Mouse (Mus musculus) lung, postnatal 0 days (tissue): Measurements from ENCODE around the gene Nek2. TPM values are rescaled to one million over a fixed set of nuclear protein-coding genes. Genes with fewer than 3 reads are reported as not detected.

Experiments
- ATAC-seq: fragments of 200-750 bp; cut with Nextera tagmentation; 2 replicates; pipeline ENCODE4 v1.8.0; 2017; ENCODE audit warnings: moderate library complexity
- DNase-seq: peaks from one replicate; pipeline ENCODE4 v3.0.0-alpha.2; 2016; ENCODE audit warnings: low spot score
- H3K27ac ChIP-seq: fragments of 300-500 bp; sonication (generic); 2 replicates; pipeline ENCODE4 v1.5.1; 2014; ENCODE audit warnings: antibody characterized with exemption, mild to moderate bottlenecking, low read length, mixed read lengths
- H3K27me3 ChIP-seq: fragments of 300-500 bp; sonication (generic); replicated peaks from 2 replicates; pipeline ENCODE4 v1.6.1; 2014; ENCODE audit warnings: low read length, mixed read lengths; ENCODE audit not compliant: insufficient read depth
- H3K36me3 ChIP-seq: fragments of 300-500 bp; sonication (generic); 2 replicates; pipeline ENCODE4 v1.6.1; 2014; ENCODE audit warnings: low read length, mixed read lengths; ENCODE audit not compliant: insufficient read depth
- H3K4me1 ChIP-seq: fragments of 300-500 bp; sonication (generic); 2 replicates; pipeline ENCODE4 v1.6.1; 2014; ENCODE audit warnings: antibody characterized with exemption, low read depth, low read length, mixed read lengths; ENCODE audit not compliant: insufficient read depth
- H3K4me2 ChIP-seq: fragments of 300-500 bp; sonication (generic); replicated peaks from 2 replicates; pipeline ENCODE4 v1.6.1; 2014; ENCODE audit warnings: low read depth, mild to moderate bottlenecking, low read length, moderate library complexity, mixed read lengths
- H3K4me3 ChIP-seq: fragments of 300-500 bp; sonication (generic); 2 replicates; pipeline ENCODE4 v1.5.1; 2014; ENCODE audit warnings: low read depth, low read length
- H3K9ac ChIP-seq: fragments of 300-500 bp; sonication (generic); replicated peaks from 2 replicates; pipeline ENCODE4 v1.6.1; 2014; ENCODE audit warnings: low read depth, mild to moderate bottlenecking
- H3K9me3 ChIP-seq: fragments of 300-500 bp; sonication (generic); 2 replicates; pipeline ENCODE4 v1.6.1; 2016; ENCODE audit warnings: low read length, mixed read lengths
- CTCF ChIP-seq: IDR thresholded peaks from 2 replicates; pipeline ENCODE4 v1.5.1; 2016; ENCODE audit warnings: antibody characterized with exemption, mild to moderate bottlenecking
- EP300 ChIP-seq: IDR thresholded peaks from 2 replicates; pipeline ENCODE4 v1.6.1; 2016; ENCODE audit warnings: antibody characterized with exemption, mild to moderate bottlenecking, control low read depth
- WGBS: fragments of 180-500 bp; shearing (Covaris S2); extraction: QIAGEN DNeasy Blood & Tissue Kit; methylation state at CpG from one replicate; pipeline ENCODE4 v1.1.7; 2014; 5-methylcytosine and 5-hydroxymethylcytosine counted together
- polyA plus RNA-seq: library from polyadenylated mRNA; unstranded; fragments of >200 nt; fragmentation: Nextera tagmentation; extraction: Ambion mirVana; gene quantifications from 2 replicates; pipeline ENCODE4 v1.2.1, GENCODE M21; 2015

The Nek2 gene
- polyA plus RNA-seq, 1 experiment from 2014 or later, result 4.8 TPM

- TF ChIP-seq EP300, result no peak
- TF ChIP-seq CTCF, result no peak
- Histone ChIP-seq H3K9ac (no peak overlapping the region), H3K4me2 (no peak overlapping the region), H3K36me3 (no peaks in the 10 kb centered on the region), H3K27ac (no peak overlapping the region), H3K9me3 (no peaks in the 10 kb centered on the region), H3K4me3 (no peak overlapping the region), H3K27me3 (no peaks in the 10 kb centered on the region), H3K4me1 (no peaks in the 10 kb centered on the region)
- no peak for ATAC-seq
- no peak for DNase-seq
- WGBS, result 46% methylated on average over 4 of the region's 4 CpGs
These were observed 28.3 kb downstream of the Nek2 start for GRCm38 (mm10) chr1:191849501-191849900.

- Histone ChIP-seq H3K9ac (no peak overlapping the region), H3K4me2 (no peak overlapping the region)
These were observed 32.2 kb downstream of the Nek2 start for GRCm38 (mm10) chr1:191853442-191853841.

DNA sequence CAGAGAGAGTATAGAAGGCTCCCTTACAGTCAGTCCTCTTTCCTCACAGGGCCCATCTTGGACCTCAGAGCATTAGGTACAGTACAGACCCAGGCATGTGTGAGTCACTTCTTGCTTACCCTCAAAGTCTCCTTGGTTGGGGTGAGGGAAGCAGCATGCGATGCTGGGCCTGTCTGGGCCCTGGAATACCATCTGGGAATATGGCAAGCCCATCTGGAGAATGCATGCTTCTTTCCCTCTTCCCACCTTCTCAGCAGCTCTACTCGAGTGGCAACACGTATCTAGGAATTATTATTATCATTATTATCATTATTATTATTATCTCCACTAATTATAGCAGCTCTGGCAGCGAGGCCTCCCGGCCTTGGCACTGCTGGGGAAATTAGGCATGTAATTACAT is 33.5 kb downstream of the Nek2 start:
- 84% methylated on average over 5 of the region's 5 CpGs for WGBS
- H3K27me3 ChIP-seq, result no peaks in the 10 kb centered on the region
- TF ChIP-seq CTCF (no peak), EP300 (no peak)
- H3K9ac ChIP-seq, result no peak overlapping the region
- H3K4me2 ChIP-seq, result no peak overlapping the region
- H3K9me3 ChIP-seq, result no peaks in the 10 kb centered on the region
- H3K27ac ChIP-seq, result no peak overlapping the region
- no peak overlapping the region for H3K4me3 ChIP-seq
- no peaks in the 10 kb centered on the region for H3K4me1 ChIP-seq
- DNase-seq, result no peak
- no peaks in the 10 kb centered on the region for H3K36me3 ChIP-seq
- ATAC-seq, result no peak

More at GRCm38 (mm10) chr1:191853442-191853841, 32.2 kb downstream of the Nek2 start:
- Histone ChIP-seq H3K36me3 (no peaks in the 10 kb centered on the region), H3K4me1 (no peaks in the 10 kb centered on the region), H3K27me3 (no peaks in the 10 kb centered on the region), H3K27ac (no peak overlapping the region), H3K9me3 (no peaks in the 10 kb centered on the region), H3K4me3 (no peak overlapping the region)
- TF ChIP-seq CTCF (no peak), EP300 (no peak)
- 70% methylated on average over 9 of the region's 9 CpGs for WGBS
- ATAC-seq, result no peak
- no peak for DNase-seq

- no peaks in the 10 kb centered on the region for H3K27me3 ChIP-seq
- WGBS, result 54% methylated on average over 10 of the region's 10 CpGs
- H3K36me3 ChIP-seq, result no peaks in the 10 kb centered on the region
- ATAC-seq (no peak; the same call in 1 of the 2 replicates), DNase-seq (no peak)
- TF ChIP-seq CTCF (no peak), EP300 (no peak)
- H3K4me2 ChIP-seq, result no peak overlapping the region
- no peak overlapping the region for H3K27ac ChIP-seq
- no peaks in the 10 kb centered on the region for H3K9me3 ChIP-seq
- no peak overlapping the region for H3K4me3 ChIP-seq
- H3K9ac ChIP-seq, result no peak overlapping the region
- H3K4me1 ChIP-seq, result no peaks in the 10 kb centered on the region
These were observed 34.1 kb downstream of the Nek2 start for GRCm38 (mm10) chr1:191855136-191855878.

GRCm38 (mm10) chr1:191856886-191857651 is 35.8 kb downstream of the Nek2 start:
- Histone ChIP-seq H3K4me3 (no peak overlapping the region), H3K36me3 (no peaks in the 10 kb centered on the region), H3K4me1 (no peaks in the 10 kb centered on the region), H3K9me3 (no peaks in the 10 kb centered on the region), H3K9ac (no peak overlapping the region), H3K4me2 (no peak overlapping the region), H3K27me3 (no peaks in the 10 kb centered on the region), H3K27ac (no peak overlapping the region)
- 69% methylated on average over 5 of the region's 5 CpGs for WGBS
- DNase-seq, result no peak
- ATAC-seq, result no peak
- TF ChIP-seq EP300 (no peak), CTCF (no peak)

DNA sequence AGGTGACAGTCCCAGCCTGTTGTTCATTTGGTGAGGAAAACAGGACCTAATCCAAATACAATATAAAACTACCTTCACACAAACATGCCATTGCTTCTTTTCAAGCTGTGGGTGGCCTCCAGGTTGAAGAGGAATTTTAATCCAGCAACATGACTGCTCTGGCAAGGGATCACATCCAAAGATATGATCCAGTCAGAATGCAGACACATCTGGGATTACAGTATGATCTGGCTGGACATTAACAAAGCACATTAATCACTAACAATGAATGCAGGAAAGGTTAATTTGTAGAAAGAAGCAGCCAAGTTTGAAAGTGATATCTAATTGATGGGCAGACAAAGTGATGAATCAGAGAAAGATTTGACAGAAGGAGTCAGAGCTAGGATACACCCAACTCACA is 36.9 kb downstream of the Nek2 start:
- no peak overlapping the region for H3K4me3 ChIP-seq
- H3K9me3 ChIP-seq, result no peaks in the 10 kb centered on the region
- no peaks in the 10 kb centered on the region for H3K27me3 ChIP-seq
- DNase-seq, result no peak
- TF ChIP-seq CTCF (no peak), EP300 (no peak)
- H3K36me3 ChIP-seq, result no peaks in the 10 kb centered on the region
- no peak overlapping the region for H3K4me2 ChIP-seq
- no peak overlapping the region for H3K27ac ChIP-seq
- no peaks in the 10 kb centered on the region for H3K4me1 ChIP-seq
- H3K9ac ChIP-seq, result no peak overlapping the region
- ATAC-seq, result no peak
